Mouse (Mus musculus): ENCODE results near the gene Thbs4. TPM values are rescaled to one million over a fixed set of nuclear protein-coding genes. Genes with fewer than 3 reads are reported as not detected.
A peak's percentile ranks its signal among the peaks of the same experiment; 100 is the strongest.

The Thbs4 gene
- polyA plus RNA-seq, 1 experiment: 3.4 TPM

DNA sequence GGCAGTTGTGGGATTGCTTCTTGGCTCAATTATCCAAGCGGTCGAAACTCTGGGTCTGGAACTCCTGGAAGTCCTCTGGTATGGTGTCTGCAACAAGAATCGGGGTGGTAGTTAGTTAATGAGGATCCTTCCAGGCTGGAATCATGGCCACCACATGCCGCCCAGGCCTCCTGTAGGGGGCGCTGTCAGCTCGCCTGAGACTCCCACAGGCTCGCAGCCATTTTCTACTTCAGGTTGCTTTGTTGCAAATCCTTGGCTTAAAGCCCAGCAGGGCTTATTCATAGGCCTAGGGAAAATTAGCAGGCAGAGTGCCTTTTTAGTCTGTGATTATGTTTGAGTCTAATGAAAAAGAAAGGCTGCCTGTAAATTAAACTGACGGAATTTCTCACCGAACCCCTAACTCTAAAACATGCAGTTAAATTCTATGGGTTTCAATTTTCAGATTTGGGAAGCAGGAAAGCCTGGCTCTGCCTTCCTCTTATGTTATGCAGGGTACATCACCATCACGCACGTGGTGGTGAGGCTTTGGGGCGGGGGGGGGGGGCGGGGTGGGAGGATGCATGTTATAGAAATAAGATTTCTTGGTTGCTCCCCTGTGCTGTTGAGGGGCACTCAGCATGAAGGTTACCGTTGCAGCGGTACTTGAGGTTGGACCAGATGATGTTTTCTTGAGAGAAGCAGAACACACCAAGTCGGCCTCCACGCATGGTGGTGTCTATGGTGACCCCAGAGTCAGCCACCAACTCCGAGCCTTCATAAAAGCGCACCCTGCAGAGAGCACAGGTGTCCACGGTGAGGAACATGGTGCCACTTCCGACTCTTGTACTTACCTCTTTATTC, 42.7 kb downstream of the Thbs4 start:
- TF ChIP-seq POLR2A (IDR thresholded peaks at IDR 0.05; ENCODE audit: low read depth, low read length): no peak
- TF ChIP-seq CTCF (IDR thresholded peaks at IDR 0.05; ENCODE audit: extremely low read depth, insufficient read depth, insufficient read length, insufficient replicate concordance): peak; percentile 39; the same call in 1 of the 2 replicates
- no peak for DNase-seq (ENCODE audit: low read depth in 1 of 2, low spot score in 2 of 2)
- WGBS: 73% methylated on average over 21 of the region's 21 CpGs
- no peaks in the 10 kb centered on the region; the same call in 1 of the 2 replicates for H3K27me3 ChIP-seq (ENCODE audit: control insufficient read depth, insufficient read depth, low read length)
- H3K4me3 ChIP-seq (ENCODE audit: extremely low read depth, insufficient read depth, insufficient read length): no peak overlapping the region
- no peaks in the 10 kb centered on the region for H3K4me1 ChIP-seq (ENCODE audit: control insufficient read depth, insufficient read depth, insufficient read length)
- H3K27ac ChIP-seq (ENCODE audit: insufficient read depth, low read length): no peak overlapping the region
- no peaks in the 10 kb centered on the region for H3K36me3 ChIP-seq (ENCODE audit: control insufficient read depth, insufficient read depth, low read length)

DNA sequence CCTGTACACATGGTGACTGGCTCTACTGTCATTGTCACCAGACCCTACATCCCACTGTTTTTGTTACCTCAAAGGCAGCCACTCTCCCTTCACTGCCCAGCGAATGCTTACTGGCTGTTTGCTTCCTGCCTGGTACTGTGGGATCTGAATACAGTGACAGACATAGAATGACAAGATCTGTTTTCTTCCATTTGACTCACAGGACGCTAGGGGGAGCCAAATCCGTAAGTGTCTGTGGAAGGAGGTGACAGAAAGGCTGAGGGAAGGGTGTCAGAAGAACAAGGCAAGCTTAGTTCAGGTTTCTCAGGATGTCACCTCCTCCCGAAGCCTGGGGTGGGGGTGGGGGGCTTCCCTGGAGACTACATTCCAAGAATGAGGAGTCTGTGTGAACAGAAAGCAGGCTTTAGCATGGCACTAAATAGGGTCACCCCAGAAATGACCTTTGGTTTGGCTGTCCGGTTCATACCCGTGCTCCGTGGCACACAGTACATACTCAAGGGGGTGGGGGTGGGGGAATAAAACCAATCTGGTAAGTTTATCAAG, 43.6 kb downstream of the Thbs4 start:
- H3K36me3 ChIP-seq (ENCODE audit: control insufficient read depth, insufficient read depth, low read length): no peaks in the 10 kb centered on the region
- no peak overlapping the region for H3K27ac ChIP-seq (ENCODE audit: insufficient read depth, low read length)
- no peak overlapping the region for H3K4me3 ChIP-seq (ENCODE audit: extremely low read depth, insufficient read depth, insufficient read length)
- WGBS: 24% methylated on average over 7 of the region's 7 CpGs
- no peaks in the 10 kb centered on the region for H3K4me1 ChIP-seq (ENCODE audit: control insufficient read depth, insufficient read depth, insufficient read length)
- TF ChIP-seq POLR2A (IDR thresholded peaks at IDR 0.05; ENCODE audit: low read depth, low read length): no peak
- TF ChIP-seq CTCF (IDR thresholded peaks at IDR 0.05; ENCODE audit: extremely low read depth, insufficient read depth, insufficient read length, insufficient replicate concordance): peak; percentile 58; the same call in 1 of the 2 replicates
- no peaks in the 10 kb centered on the region; the same call in 1 of the 2 replicates for H3K27me3 ChIP-seq (ENCODE audit: control insufficient read depth, insufficient read depth, low read length)
- peak; percentile 30 to 51 for DNase-seq (ENCODE audit: low read depth in 1 of 2, low spot score in 2 of 2)

GRCm38 (mm10) chr13:92743337-92743736, 51.3 kb downstream of the Thbs4 start:
- TF ChIP-seq CTCF (IDR thresholded peaks at IDR 0.05; ENCODE audit: extremely low read depth, insufficient read depth, insufficient read length, insufficient replicate concordance) (no peak), POLR2A (IDR thresholded peaks at IDR 0.05; ENCODE audit: low read depth, low read length) (no peak)
- Histone ChIP-seq H3K27ac (ENCODE audit: insufficient read depth, low read length) (no peak overlapping the region), H3K4me3 (ENCODE audit: extremely low read depth, insufficient read depth, insufficient read length) (no peak overlapping the region), H3K27me3 (ENCODE audit: control insufficient read depth, insufficient read depth, low read length) (no peaks in the 10 kb centered on the region; the same call in 1 of the 2 replicates), H3K36me3 (ENCODE audit: control insufficient read depth, insufficient read depth, low read length) (no peaks in the 10 kb centered on the region), H3K4me1 (ENCODE audit: control insufficient read depth, insufficient read depth, insufficient read length) (peaks cover 5% of the 10 kb centered on the region; the same call in 1 of the 2 replicates)
- 81% methylated on average over 5 of the region's 5 CpGs for WGBS
- no peak for DNase-seq (ENCODE audit: low read depth in 1 of 2, low spot score in 2 of 2)

GRCm38 (mm10) chr13:92742886-92743285, 51.7 kb downstream of the Thbs4 start:
- Histone ChIP-seq H3K27ac (ENCODE audit: insufficient read depth, low read length) (no peak overlapping the region), H3K4me3 (ENCODE audit: extremely low read depth, insufficient read depth, insufficient read length) (no peak overlapping the region), H3K27me3 (ENCODE audit: control insufficient read depth, insufficient read depth, low read length) (no peaks in the 10 kb centered on the region; the same call in 1 of the 2 replicates), H3K4me1 (ENCODE audit: control insufficient read depth, insufficient read depth, insufficient read length) (peaks cover 5% of the 10 kb centered on the region; the same call in 1 of the 2 replicates), H3K36me3 (ENCODE audit: control insufficient read depth, insufficient read depth, low read length) (no peaks in the 10 kb centered on the region)
- no peak for DNase-seq (ENCODE audit: low read depth in 1 of 2, low spot score in 2 of 2)
- WGBS: 82% methylated on average over 4 of the region's 4 CpGs
- TF ChIP-seq POLR2A (IDR thresholded peaks at IDR 0.05; ENCODE audit: low read depth, low read length) (no peak), CTCF (IDR thresholded peaks at IDR 0.05; ENCODE audit: extremely low read depth, insufficient read depth, insufficient read length, insufficient replicate concordance) (no peak)

DNA sequence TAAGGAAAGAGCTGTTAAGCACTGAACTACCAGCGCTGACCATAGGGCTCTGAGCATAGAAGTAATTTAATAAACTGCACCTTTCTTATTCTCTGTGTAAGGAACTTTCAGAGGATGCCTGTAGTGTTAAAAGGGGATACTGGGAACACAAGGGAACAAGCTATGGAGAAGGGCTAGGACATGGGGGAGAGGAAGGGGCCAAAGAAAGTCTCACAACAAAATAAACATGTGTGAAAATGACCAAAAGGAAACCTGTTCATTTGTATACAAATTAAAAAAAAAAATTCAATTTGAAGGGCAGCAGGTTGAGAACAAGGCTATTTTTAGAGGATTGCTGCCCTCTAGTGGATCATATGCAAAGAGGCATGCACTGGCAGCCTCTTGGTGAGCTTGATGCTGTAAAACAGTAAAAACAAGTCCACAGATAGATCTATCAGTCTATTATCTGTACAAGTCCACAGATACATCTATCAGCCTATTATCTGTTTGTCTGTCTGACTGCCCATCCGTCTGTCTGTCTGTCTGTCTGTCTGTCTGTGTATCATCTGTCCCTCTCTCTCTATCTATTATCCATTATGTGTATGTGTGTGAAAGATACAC, 53.8 kb downstream of the Thbs4 start:
- Histone ChIP-seq H3K27ac (ENCODE audit: insufficient read depth, low read length) (no peak overlapping the region), H3K4me1 (ENCODE audit: control insufficient read depth, insufficient read depth, insufficient read length) (peaks cover 12% of the 10 kb centered on the region; the same call in 1 of the 2 replicates), H3K4me3 (ENCODE audit: extremely low read depth, insufficient read depth, insufficient read length) (no peak overlapping the region), H3K27me3 (ENCODE audit: control insufficient read depth, insufficient read depth, low read length) (no peaks in the 10 kb centered on the region), H3K36me3 (ENCODE audit: control insufficient read depth, insufficient read depth, low read length) (no peaks in the 10 kb centered on the region)
- peak in 1 of 2 experiments; percentile 41 for DNase-seq (ENCODE audit: low read depth in 1 of 2, low spot score in 2 of 2)
- WGBS: 20% methylated on average over 2 of the region's 2 CpGs
- TF ChIP-seq CTCF (IDR thresholded peaks at IDR 0.05; ENCODE audit: extremely low read depth, insufficient read depth, insufficient read length, insufficient replicate concordance): peak; percentile 54; the same call in 1 of the 2 replicates
- no peak for TF ChIP-seq POLR2A (IDR thresholded peaks at IDR 0.05; ENCODE audit: low read depth, low read length)

DNA sequence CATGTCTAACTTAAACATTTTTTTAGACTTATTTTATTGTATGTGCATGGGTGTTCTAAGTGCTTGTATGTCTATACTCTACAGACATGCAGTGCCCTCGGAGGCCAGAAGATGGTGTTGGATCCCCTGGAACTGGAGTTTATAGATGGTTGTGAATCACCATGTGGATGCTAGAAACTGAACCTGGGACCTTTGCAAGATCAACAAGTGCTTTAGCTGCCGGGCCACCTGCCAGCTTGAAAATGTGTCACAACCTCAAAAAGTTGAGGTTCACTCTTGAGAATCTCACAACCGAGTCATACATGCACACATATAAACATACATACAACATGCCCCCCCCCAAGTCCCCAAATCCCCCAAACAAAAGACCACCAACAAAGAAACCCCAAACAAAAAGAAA, 54.8 kb downstream of the Thbs4 start:
- WGBS: 55% methylated on average over 3 of the region's 3 CpGs
- TF ChIP-seq CTCF (IDR thresholded peaks at IDR 0.05; ENCODE audit: extremely low read depth, insufficient read depth, insufficient read length, insufficient replicate concordance): no peak
- TF ChIP-seq POLR2A (IDR thresholded peaks at IDR 0.05; ENCODE audit: low read depth, low read length): no peak
- Histone ChIP-seq H3K36me3 (ENCODE audit: control insufficient read depth, insufficient read depth, low read length) (no peaks in the 10 kb centered on the region), H3K4me3 (ENCODE audit: extremely low read depth, insufficient read depth, insufficient read length) (no peak overlapping the region), H3K4me1 (ENCODE audit: control insufficient read depth, insufficient read depth, insufficient read length) (peaks cover 12% of the 10 kb centered on the region; the same call in 1 of the 2 replicates), H3K27ac (ENCODE audit: insufficient read depth, low read length) (no peak overlapping the region), H3K27me3 (ENCODE audit: control insufficient read depth, insufficient read depth, low read length) (no peaks in the 10 kb centered on the region)
- no peak for DNase-seq (ENCODE audit: low read depth in 1 of 2, low spot score in 2 of 2)
